Mouse (Mus musculus) yolk sac, embryonic 10.5 days (tissue): ENCODE measurements around the gene Col16a1.

Experiments used
- DNase-seq: peaks from one replicate; pipeline ENCODE4 v3.0.0-alpha.2; 2017; ENCODE audit warnings: low spot score

Gene Col16a1

DNA sequence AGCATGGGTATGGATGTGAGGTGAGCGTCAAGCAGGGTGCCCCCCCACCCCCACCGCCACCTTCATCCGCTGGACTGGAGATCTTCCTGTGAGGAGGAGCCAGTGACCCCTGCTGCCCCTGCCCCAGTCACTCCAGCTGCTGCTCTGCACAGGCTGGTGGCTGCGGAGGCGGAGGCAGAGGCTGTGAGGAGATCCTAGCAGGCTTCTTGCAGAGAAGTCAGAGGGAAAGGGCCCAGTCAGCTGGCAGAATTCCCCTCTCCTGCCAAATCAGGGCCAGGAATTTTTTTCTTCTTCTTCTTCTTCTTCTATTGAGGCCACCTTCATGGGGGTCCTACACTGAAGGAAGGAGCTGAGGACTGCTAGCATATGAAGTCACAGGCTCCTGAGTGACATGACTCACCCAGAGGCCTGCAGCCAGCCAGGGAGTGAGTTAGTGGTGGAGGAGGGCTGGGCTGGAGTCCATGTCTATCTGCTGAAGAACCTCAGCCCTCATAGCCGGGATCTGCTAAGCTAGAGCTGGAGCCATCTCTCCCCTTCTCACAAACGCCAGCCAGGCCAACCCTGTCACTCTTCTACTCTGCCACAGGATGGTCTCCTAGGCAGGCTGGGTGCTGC, 36.8 kb downstream of the Col16a1 start:
- DNase-seq = no peak

DNA sequence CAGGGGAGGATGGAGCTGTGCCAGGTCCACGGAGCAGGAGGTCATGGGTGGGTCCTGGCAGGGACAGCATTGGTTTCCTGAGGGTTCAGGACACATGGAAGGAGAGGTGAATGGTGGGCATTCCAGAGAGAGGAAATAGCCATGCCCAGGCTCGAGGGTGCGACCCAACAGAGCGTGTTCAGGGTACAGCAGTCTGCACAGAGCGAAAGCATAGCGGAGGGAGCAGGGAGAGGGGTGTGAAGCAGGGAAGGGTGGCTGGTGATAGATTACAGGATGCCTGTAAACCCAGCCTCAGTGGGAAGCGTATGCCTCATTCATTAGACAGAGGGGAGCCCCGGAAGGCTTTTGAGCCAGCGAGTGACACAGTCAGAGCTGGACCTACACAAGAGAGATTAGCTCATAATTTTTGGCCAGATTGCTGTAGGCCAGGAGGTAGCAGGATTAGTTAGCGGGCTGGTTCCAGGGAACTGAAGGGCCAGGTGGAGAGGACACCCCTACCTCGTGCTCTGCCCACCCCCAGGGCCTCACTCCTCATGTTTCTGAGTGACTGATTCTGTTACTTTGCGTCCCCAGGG, 37.7 kb downstream of the Col16a1 start:
- no peak for DNase-seq

DNA sequence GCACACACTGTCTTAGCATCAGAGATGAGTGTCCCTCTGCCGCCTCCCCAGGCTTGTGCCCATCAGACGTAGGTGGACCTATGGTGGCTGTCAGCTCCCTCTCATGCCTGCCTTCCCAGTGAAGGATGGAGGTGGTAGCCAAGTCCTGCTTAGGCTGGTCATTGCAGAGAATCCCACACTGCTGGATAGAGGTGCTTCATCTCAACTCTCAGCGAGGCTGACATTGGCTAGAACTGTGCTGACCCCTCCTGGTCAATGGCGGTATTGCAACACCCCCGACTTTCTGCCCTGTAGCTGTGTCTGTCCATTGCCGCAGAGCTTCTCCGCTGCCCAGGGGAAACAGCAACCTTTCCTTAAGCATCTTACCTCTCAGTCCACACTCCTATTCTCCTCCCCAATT, 39.7 kb downstream of the Col16a1 start:
- DNase-seq = peak; percentile 86

DNA sequence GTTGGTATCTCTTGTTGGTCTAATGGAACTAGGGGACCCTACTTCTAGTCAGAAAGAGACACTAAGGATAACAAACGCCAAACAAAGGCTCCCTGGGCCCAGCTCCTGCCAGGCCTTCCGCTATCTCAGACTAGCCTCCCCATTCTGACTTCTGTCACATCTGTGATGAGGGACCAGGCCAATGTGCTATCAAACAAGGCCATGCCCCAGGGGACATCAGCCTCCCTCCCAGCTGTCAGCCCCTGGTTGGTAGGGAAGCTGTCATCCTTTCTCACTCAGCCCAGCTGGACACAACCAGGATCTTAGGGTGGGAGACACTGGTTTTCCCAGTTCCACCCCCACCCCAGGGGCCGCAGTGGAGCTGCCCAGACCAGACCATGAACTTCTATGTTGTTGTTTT, 47.5 kb downstream of the Col16a1 start:
- no peak for DNase-seq

DNA sequence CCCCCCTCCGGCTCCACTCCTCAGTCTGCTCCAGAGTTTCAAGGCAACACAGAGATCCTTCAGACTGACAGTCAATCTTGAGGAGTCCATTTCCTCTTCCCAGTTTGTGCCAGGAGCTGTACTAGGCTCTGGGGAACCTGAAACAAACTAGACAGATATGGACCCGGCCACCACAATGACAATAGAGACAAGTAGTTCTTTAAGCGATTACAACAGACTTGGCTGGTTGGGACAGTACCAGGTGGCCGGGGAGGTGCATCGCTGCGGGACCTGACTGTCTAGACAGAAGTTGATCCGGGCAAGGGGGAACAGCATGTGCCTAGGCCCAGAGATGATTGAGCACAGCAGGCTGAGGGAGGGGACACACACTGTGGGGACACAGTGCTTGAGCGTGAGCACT, 53.5 kb downstream of the Col16a1 start:
- DNase-seq = no peak

DNA sequence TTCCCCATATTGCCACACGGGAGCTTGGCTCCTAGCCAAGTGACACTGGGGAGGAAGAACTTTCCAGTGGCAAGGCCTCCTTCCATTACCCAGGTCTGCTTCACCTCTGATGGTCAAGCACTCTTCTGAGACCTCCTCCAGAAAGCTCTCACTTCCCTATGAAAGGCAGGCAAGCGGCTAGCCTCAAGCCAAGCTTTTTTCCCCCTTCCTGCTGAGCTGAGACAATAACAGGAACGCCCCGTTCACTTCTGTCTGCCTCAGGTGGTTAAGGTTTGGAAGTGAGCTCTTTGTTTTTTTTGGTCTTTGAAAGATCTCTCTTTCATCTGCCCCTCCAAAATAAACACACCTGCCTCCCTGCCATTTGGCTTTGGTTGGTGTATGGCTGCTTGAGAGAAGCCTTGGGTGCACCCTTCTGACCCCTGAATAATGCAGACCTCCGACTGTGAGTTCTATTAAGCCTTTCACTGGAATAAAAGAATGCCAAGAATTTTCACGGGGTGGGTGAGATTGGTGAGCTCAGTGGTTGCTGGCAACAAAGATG, 54.5 kb downstream of the Col16a1 start, which contains the start of gene Pef1:
Gene Pef1, plus strand, starts transcription at position 448 of the 541 bp plus-strand sequence.
- DNase-seq = peak; percentile 41

DNA sequence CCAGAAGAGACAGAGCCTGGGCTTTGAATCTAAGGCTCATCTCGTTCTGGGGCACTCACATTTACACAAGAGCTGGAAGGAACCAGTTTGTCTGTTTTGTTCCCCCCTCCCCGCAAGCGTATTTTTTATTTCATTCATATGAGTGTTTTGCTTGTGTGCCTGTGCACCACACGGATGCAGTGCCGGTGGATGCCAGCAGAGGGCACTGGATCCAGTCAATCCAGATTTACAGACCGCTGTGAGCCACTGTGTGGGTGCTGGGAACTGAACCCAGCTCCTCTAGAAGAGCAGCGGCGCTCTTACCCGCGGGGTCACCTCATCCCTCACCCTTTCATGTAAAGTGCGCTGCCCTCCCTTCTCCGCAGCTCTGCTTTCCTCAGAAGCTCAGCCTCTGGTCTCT, 56.0 kb downstream of the Col16a1 start:
- no peak for DNase-seq

DNA sequence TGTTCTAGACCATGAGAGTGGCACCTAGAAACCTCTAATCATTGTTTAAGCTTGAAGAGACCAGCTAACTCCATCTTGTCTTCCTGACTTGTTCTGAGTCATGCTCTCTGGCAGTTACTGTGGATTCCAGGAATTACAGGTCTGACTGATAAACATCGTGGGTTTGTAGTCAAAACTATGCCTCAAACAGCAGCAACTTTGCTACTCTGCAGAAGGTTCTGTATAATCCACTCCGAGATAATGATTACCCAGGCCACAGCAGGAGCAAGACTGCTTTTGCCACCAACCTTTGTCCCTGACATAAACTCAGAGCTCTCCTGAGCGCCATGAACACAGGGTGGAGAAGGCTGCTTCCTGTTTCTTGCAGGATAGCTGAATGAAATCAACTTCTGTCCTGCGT, 56.9 kb downstream of the Col16a1 start:
- DNase-seq = peak; percentile 84

DNA sequence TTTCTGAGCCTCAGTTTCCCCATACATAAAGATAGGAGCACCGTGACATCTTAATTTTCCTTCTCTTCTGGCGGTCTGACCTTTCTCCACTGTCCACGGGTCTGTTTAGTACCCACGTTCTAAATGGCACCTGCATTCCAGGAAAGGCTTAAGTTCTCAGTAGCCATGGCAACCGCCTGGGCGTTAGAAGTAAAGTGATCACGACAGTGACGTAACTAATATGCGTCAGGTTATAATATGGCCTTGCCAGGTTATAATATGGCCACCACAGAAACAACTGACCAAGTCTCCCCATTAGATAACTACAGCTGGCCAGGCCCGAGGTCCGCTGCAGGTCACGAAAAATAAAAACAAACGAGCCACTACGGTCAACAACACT, 59.4 kb downstream of the Col16a1 start:
- DNase-seq = no peak

DNA sequence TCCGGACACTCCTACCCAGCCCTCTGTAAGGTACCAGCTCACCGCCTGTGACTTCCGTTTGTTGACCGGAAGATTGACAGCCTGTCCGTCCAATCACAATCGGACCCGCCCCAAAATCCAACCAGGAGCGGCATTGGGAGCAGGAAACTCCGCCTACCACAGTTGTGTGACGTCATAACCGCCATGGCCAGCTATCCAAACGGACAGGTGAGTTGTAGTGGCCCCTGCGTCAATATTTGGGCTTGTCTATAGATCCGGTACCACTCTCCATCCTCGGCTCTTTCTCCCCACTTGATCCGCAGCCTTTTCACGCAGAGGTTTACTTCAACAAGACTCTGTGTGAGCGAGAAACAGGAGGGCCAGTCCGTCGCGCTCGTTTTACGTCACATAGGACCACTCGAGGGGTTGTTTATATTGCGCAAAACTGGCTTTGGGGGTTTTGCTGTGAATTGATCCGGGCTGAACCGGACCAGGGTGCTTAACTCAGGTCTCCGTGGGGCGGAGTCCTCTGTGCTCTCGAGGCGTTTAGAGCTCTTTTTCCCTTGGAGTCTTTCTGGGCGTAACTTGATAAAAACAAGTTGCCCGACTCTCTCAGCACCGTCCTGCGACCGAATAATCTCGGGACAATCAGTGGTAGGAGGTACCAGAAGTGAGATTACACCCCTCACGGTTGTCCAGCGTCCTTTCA, 59.9 kb downstream of the Col16a1 start:
- DNase-seq = peak; percentile 100

DNA sequence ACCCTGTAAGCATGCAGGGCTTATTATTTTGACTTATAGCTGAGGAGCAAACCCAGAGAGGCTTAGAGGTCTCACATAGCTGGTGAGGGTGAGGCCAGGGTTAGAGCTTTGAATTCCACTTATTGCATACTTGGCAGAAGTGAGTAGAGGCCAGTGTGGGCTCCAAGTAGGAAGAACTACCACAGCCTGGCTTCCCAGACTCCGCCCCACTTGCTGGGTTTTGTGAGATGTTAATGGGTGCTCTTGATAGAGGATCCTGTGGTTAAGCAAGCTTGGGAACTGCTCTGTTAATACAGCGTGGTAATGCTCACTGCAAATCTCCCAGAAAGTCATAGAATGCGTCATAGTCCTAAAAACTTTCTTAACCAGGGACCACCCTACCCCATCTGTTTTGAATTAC, 61.3 kb downstream of the Col16a1 start:
- DNase-seq = no peak

DNA sequence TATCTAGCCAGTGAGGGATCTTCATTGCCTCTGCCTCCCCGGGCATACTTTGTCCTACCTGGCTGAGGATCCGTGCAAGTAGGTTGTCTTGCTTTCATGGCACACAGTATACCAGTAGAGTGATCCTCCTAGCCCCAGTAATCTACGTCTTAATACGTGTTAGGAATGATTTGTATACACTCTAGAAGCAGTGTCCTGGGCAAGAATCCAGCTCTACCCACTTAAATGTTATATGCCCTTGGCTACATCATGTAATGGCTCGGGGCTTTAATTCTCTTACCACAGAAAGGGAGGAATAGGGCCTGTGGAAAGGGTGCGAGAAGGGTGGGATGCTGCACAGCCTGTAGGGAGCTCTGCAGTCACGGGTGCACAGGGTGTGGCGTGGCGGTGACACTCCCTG, 62.0 kb downstream of the Col16a1 start:
- DNase-seq = no peak

DNA sequence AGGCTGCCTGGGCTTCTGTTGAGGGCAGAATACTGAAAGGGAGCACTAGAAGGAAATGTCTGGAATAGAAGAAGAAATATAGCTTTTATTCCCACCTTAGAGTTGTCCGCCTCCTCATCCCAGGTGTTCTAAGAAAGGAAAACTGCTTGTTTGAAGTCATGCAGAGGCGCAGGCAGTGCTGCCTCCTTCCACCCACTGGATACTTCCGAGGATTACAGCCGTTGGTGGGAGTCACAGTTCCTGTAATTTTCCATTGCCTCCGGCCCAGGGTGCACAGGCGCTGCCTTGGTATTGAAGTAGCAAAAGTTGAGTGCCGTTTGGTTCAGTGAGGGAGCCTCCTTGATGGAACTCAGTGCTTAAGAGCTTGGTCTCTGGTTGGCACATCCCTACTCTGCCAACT, 62.5 kb downstream of the Col16a1 start:
- DNase-seq = no peak

DNA sequence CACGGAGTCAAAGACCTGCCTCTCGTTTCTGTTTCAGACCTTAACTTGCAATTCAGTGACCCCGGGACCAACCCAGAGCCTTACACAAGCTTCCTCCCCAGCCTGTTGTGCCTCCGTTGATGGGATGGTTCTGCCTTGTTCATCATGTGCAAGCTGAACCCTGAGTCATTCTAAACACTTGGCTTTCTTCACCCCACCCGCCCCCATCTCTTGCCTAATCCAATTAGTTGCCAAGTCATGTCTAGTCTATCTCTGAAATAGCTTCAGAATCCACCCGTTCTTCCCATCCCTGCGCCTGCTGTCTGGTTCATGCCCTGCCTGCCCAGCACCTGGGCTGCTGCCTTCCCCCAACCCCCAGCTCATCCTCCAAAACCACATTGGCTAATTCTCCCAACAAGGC, 64.7 kb downstream of the Col16a1 start:
- peak; percentile 35 for DNase-seq

DNA sequence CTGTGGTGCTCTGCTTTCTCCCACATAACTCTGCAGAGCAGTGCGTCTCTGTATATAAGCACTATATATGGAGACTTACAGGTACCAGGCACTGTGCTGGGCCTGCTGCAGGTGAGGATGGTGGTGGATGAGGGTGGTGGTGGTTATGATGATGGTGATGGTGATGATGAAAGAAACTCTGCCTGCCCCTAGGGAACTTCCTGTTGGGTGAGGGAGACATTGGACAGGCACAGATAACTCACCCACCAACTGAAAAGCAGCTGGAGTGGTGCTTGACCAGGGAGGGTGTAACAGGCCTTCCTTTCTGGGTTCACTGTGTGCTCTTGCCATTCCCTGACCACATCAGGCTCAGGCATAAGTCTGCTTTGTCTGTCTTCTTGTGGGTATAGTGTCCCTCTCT, 65.1 kb downstream of the Col16a1 start:
- no peak for DNase-seq

DNA sequence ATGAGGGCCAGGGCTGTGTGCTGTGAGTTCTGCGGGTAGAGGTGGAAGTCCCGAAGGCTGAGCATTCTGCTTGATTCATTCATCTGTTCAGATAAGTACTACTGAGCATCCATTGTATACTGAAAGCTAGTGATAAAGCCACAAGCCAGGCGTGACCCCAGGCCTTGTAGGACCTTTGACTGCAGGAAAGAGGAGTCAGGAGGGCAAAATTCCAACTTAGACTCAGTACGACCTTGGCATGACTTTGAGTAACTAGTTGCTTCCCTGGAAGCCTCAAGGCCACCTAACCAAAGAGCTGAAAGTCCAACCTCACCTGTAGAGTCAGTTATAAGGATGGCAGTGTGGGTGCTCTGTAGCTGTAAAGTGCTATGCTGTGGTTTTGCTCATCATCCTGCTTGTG, 73.1 kb downstream of the Col16a1 start:
- no peak for DNase-seq

DNA sequence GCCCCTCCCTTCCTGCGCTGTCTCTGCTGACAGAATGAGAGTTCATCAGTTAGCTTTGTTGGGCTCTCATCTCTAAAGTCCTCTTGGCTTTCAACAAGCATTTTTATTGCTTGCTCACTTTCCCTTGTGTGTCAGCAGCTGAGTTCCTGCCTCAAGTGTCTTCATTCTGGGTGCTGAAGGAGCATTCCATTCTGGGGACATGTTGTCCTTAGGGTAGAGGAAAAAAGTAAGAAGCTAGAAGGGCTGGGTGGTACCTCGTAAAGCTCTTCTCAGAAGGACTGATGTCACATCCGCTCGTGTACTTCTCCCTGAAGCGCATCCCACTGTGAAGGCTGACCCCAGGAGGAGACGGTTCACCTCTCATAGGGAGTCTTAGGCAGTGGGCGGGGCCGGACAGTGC, 73.9 kb downstream of the Col16a1 start:
- no peak for DNase-seq

DNA sequence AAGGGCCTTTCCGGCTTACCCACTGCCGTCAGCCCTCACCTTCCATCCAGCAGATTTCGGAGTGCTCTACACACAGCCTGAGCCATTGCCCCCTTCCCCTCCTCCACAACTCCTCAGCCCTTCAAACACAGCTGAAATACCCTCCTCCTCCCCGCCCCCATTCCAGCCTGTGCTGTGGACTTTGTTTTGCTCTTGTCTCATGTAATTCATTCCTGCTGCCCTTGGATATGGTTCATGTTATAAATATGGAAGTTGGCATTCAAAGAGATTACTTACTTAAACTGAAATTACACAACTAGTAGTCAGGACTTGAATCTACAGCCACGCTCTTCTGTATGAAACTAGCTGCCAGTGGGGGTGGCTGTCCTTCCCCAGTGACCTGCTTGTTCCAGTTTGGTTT, 75.4 kb downstream of the Col16a1 start:
- DNase-seq = no peak

DNA sequence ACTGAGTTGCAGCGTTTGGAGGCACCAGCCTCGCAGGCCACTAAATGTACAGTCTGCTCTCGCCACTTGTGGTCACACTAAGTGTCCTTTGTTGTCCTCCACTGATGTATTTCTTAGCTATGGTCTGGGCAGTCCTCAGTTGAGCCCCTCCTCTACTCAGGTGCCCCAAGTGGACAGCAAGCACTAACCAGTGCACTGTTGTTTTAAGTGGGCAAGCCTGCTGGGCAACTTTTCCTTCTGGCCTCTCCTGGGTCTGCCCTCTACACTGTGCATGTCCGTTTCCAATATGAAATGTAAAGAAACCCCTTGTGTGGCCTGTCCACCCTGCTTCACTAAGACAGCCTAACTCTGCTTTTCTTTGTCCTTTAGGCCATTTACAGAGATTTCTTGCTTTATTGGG, 76.5 kb downstream of the Col16a1 start:
- no peak for DNase-seq

DNA sequence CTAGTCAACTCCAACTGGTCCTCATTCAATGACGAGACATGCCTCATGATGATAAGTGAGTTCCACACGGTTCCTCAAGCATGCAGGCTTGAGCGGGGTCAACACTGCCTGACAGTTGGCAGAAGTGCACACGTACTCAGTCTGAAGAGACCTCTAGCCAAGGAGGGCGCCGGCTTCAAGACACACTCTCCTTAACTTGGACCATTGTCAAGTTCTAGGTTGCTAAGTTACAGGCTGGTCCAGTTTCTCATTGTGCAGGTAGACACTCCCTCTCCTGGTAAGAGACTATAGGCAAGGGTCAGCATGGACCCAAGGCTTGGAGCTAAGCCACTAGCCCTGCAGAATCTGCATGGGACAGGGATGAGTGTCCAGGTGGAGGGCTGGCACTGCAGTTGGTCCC, 77.5 kb downstream of the Col16a1 start:
- no peak for DNase-seq

DNA sequence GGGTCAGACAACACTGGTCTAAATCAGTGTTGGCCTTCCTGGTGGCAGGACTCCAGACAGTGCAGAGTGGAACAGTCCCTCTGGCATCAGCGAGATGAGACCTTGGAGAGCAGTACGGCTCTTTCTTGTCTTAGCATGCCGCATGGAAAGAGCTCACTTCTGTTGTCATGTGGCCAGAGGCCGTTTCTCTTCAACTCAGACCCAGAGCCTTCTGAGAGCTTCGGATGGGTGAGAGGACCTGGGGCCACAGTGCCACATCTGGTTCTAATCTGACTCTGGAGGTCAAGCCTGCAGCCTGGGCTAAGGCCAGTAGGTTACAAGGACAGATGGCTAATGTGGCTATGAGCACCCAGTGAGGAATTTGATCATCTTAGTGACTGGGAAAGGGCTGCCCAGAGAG, 78.3 kb downstream of the Col16a1 start:
- DNase-seq = no peak

DNA sequence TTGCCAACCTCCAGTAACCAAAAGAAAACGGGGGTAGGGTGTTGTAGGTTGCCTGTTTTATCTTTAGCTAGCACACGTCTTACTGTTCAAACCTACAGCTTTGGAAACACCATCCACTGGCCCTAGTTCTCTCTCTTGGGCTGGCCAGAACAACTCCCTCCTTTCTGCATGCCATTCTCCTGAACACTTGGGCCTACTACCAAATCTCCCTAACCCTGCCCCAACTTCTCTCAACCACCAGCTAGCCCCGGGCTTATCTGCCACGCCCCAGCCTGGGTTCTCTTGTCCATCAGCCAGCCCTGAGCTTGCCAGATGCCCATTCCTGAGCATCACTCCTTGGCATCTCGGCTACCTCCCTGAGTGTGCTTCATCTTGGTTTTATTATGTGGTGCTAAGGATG, 81.3 kb downstream of the Col16a1 start:
- no peak for DNase-seq

DNA sequence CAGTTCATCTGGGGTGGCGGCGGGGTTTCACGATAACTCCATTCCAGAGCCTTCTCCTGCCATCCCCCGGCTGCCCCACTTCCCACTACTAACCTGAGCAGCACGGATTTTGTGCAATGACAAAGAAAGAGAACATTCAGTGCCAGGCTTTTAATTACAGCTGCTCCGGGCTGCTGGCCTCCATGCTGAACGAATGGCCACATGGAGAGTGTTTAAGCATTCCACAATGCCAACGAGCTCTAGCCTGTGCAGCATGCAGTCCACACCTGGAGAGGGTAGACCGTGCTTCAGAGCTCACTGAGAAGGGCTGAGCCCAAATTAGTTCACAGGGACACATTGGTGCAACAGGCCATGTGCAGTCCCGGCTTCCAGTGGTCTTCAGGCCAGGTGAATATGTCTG, 82.4 kb downstream of the Col16a1 start:
- DNase-seq = no peak
